Mouse (Mus musculus) CD4-positive helper T cell, adult 2 months (primary cell): ENCODE measurements around the gene Galnt5.

Source experiments
- DNase-seq: peaks from one replicate; pipeline ENCODE4 v3.0.0-alpha.2; 2012; ENCODE audit warnings: low read depth, missing footprints, low spot score

Galnt5 gene

DNA sequence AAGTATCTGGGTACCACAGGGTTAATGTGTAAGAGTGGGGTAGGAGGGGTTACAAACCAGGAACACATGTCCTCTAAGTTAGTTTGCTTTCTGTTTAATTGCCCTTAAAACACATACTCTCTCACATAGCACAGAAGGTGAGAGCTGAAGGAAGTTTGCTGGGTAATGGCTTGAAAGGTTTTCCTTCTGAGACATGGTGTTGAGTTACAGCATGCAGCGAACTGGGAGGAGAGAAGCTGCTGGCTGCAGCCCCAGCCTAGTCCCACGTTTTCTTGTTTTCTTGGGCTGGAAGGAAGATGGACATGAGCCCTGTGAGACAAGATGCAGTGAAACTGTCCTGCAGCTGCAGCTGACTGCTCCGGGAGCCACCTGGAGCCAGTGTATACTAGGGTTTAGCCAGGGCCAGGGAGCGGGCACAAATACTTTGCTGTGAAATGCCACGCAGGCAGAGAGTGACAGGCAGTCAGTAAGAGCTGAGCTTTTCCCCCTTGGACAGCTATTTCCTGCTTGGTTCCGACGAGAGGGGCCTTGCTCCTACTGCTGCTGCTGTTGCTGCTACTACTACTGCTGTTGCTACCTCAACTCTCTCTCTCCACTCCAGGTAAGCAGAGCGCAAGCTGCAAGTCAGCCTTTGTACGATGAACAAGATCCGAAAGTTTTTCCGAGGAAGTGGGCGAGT lies at the start of gene Galnt5:
Galnt5 (plus strand) TSS at position 133 of the 679 bp plus-strand sequence.
- no peak for DNase-seq

DNA sequence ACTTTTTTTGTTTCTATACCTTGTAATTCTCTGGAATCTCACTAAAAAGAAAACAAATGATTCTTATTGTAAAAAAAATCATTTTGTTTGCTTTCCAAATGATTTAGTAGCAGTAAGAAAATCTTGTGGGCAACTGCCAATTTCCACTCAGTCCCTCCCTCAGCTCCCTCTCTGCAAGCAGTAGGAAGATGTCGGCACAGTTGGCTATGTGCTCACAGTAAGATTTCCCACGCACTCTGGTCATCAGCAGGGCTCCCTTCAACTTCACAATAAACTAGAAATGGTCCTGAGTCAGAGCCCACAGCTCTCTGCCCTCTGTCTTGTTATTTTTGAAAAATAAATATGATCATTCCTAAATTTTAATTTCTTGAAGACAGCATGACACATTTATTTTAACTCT lies 46.1 kb upstream of the Galnt5 start:
- DNase-seq, result no peak

DNA sequence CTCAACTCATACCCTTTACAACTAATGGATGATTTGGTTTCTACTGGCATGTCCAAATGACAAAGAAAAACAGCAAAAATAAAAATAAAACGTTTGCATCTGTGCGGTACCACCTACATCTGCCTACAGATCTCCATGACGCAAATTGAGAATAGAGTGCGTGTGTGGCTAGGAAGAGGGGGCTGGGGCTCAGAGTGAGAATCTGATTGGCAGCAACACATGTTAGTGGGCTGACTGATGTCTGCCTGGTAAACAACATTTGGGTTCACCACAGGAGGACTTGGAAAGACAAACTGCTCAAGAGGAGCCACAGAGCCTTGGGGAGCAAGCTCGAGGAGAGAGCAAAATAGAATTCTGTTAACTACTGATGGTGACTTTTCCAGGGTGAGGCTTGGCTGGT lies 36.9 kb upstream of the Galnt5 start:
- no peak for DNase-seq

DNA sequence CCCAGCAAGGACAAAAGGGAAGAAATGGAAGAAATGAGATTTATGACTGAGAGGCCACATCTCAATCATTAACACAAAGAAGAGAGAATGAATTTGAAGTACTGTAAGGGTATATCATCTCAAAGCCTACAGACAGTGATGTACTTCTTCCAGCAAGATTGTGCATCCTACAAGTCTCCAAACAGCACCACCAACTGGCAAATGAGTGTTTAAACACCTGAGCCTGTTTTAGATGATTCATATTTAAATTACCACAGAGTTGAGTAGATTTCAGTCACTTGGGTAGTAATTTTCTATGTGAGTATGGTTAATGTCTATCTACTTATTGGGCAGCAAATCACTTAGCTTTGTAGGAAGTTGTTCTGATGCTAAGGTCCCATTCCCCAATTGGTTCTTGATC lies 15.4 kb upstream of the Galnt5 start:
- no peak for DNase-seq

DNA sequence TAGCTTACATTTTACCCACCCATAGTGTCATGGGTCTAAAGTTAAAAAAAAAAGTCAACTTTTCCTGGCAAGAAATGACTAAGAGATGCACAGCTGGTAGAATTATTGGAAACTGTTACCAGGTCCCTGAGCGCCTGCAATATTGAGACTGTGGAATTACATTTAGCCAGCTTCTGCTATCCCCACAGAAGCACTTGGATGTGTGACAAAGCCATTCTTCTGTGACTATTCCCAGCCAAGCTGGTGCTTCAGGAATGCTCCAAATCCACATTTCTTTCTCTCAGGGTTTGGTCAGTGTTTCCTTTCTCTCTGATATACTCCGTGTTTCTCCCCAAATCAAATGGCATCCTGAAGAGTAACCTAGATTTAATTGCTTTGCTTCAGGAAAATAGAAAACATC lies 6.6 kb upstream of the Galnt5 start:
- DNase-seq, result no peak

DNA sequence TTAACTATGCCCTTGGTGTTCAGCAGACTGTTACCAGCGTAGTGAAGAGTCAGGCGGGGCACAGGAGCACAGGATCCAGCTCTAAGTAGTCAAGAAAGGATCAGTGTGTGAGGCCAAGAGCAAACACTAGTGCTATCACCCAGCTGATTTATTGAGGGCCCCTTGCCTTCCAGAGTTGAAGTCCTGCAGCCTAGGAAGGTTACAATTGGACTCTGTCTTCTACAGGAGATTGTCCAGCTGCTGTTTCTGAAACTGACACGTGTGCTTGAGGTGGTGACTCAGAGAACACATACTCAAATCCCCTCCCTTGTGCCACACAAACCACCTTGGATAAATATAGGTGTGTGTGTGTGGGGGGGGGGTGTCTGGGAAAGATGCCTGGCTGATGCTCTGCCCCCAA lies 3.8 kb downstream of the Galnt5 start:
- no peak for DNase-seq

DNA sequence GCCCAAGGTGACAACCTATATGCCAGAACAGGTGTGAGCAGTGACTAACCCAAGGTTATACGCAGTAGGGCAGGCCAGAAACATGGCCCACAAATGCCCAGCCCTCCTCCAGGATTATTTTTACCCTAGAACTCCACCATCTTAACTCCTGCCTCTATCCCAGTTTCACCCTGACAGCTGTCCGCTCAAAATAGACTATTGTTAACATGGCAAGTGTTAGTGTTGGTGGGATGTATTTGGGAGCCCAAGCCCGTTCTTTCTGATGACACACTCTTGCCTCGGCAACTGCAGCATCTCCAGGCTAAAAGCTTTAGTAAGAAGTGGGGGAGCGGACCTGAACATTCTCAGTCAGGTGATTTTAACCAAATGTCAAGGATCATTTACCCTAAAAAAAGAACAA lies 9.4 kb downstream of the Galnt5 start:
- no peak for DNase-seq

GRCm38 (mm10) chr2:58023556-58023955 lies 25.9 kb downstream of the Galnt5 start:
- DNase-seq, result no peak

DNA sequence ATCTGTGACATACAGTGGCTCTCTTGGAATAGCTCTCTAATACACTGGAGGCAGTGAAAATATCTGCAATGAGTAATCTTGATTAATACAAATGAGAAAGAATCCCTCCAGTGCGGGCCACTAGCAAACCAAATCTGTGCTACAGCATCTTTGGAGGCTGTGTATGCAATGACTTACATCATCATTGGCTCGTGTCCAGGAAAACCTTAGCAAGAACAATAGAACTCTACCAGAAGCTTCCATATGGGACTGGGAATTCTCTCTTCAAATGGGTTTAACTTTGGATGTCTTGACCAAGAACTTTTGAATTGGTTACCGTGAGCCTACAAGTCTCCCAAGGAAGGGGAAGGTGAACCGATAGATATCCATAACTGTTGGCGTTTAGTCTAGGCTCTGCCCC lies 29.1 kb downstream of the Galnt5 start:
- no peak for DNase-seq

- DNase-seq, result peak; percentile 70
These were observed 31.7 kb downstream of the Galnt5 start for GRCm38 (mm10) chr2:58029404-58029803.

DNA sequence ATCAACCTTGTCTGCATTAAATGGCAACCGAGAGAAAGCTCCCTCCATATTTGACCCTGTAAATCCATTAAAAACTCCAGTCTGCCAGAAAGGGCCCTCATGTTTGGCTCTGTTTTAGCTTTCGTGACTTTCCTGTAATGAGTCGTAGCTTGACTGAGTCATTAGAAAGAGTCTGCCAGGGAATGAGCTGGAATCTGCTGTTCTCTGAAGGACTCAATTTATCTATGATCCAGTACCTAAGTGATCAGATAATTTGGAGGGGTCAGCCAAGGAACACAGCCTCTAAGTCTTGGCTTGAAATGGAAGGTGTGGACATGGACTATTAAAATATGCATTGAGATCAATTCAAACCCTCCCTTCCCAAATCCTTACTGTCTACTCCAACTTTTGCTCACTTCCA lies 33.7 kb downstream of the Galnt5 start:
- no peak for DNase-seq

- DNase-seq, result no peak
These were observed 38.0 kb downstream of the Galnt5 start for GRCm38 (mm10) chr2:58035635-58036034.

DNA sequence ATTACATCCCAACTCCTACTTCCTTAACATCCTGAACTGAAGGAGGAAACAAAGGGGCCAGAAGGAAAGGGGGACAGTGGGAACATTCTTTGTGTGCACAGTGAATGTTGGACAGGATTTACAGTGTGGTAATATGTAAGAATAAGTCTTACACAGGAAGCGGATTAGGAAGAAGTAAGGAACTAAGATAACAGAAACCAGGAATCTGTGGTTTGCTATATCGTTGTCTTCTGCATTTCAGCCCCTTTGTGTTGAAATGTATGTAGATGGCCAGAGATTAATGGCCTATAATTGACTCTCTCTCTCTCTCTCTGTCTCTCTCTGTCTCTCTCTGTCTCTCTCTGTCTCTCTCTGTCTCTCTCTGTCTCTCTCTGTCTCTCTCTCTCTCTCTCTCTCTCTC lies 39.2 kb downstream of the Galnt5 start:
- DNase-seq, result no peak

GRCm38 (mm10) chr2:58041867-58042266 lies 44.2 kb downstream of the Galnt5 start:
- DNase-seq, result no peak

GRCm38 (mm10) chr2:58052821-58053581 lies 55.3 kb downstream of the Galnt5 start, which contains the start of gene Ermn:
Gene Ermn (minus strand): TSS chr2:58052864.
- peak; percentile 30 for DNase-seq

DNA sequence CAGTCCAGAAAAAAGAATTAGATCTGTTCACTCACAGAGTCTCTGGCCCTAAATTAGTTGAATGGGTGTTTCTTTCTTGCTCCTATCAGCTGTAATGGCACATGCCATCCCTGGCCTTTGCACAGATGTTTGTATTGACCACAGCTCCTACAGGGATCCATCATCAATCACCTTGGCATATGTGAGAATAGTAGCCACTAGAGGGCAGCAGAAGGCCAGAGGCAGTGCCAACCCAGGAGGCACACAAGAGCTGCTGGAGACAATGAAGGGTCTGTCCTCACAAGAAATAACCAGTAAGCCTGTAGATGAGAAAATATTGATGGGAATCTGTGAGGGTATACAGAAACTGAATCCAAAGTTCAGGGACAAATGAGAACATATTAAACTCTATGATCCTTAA lies 57.7 kb downstream of the Galnt5 start:
- peak; percentile 71 for DNase-seq

- no peak for DNase-seq
These were observed 82.2 kb downstream of the Galnt5 start for GRCm38 (mm10) chr2:58079849-58080248.

GRCm38 (mm10) chr2:58086420-58086819 lies 88.7 kb downstream of the Galnt5 start:
- no peak for DNase-seq

DNA sequence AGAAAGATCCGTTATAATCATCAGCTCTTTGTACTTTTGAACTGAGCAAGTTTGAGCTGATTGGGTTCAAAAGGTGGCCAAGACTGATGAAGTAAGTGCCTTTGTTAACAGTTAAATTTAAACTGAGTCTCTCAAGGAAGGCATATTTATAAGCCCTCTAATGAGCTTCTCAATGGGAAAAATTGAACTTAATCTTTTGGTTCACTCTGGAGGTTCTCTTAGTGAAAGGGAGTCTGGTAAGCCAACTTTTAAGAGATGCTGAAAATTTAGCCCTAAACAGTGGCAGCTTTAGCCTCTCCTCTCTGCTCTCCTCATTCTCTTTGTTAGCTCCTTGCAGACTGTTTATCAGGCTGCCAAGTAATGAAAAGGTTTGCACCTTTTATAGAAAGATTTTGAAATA lies 97.1 kb downstream of the Galnt5 start:
- DNase-seq, result no peak
